Mouse (Mus musculus) olfactory bulb, adult 2 months (tissue): Measurements from ENCODE around the gene Dip2c.

ENCODE experiments used
- CTCF ChIP-seq: fragments of 200-500 bp; IDR thresholded peaks from 2 replicates; pipeline ENCODE4 v1.5.1; 2012; ENCODE audit warnings: low read depth, mild to moderate bottlenecking, low read length, moderate library complexity; ENCODE audit not compliant: insufficient read depth
- POLR2A ChIP-seq: fragments of 200-500 bp; IDR thresholded peaks from 2 replicates; pipeline ENCODE4 v1.6.1; 2012; ENCODE audit warnings: mild to moderate bottlenecking, low read depth, low read length, moderate library complexity; ENCODE audit not compliant: insufficient read depth

- no peak for TF ChIP-seq CTCF
- TF ChIP-seq POLR2A, result no peak
Measured at GRCm38 (mm10) chr13:9712971-9713370, 436.6 kb downstream of the Dip2c start.
